Mouse (Mus musculus) liver, postnatal 0 days (tissue): Measurements from ENCODE around the gene 2010003K11Rik. TPM values are rescaled to one million over a fixed set of nuclear protein-coding genes. Genes with fewer than 3 reads are reported as not detected.

ENCODE experiments used
- ATAC-seq: fragments of 200-750 bp; cut with Nextera tagmentation; 2 replicates; pipeline ENCODE4 v1.8.0; 2017; ENCODE audit warnings: mild to moderate bottlenecking, moderate library complexity
- DNase-seq: peaks from one replicate; pipeline ENCODE4 v3.0.0-alpha.2; 2016
- H3K27ac ChIP-seq: fragments of 300-500 bp; sonication (generic); 2 replicates; pipeline ENCODE4 v1.5.1; 2014; ENCODE audit warnings: antibody characterized with exemption, moderate library complexity, mild to moderate bottlenecking, low read depth
- H3K27me3 ChIP-seq: fragments of 300-500 bp; sonication (generic); 2 replicates; pipeline ENCODE4 v1.6.1; 2014; ENCODE audit warnings: low read length, control low read depth, mixed read lengths; ENCODE audit not compliant: insufficient read depth
- H3K36me3 ChIP-seq: fragments of 300-500 bp; sonication (generic); replicated peaks from 2 replicates; pipeline ENCODE4 v1.6.1; 2014; ENCODE audit warnings: mild to moderate bottlenecking, control low read depth, low read length, moderate library complexity, mixed read lengths; ENCODE audit not compliant: insufficient read depth
- H3K4me1 ChIP-seq: fragments of 300-500 bp; sonication (generic); 2 replicates; pipeline ENCODE4 v1.6.1; 2014; ENCODE audit warnings: antibody characterized with exemption, mild to moderate bottlenecking, control low read depth; ENCODE audit not compliant: insufficient read depth
- H3K4me2 ChIP-seq: fragments of 300-500 bp; sonication (generic); 2 replicates; pipeline ENCODE4 v1.6.1; 2014; ENCODE audit warnings: low read depth, mild to moderate bottlenecking, low read length, moderate library complexity, mixed read lengths
- H3K4me3 ChIP-seq: fragments of 300-500 bp; sonication (generic); 2 replicates; pipeline ENCODE4 v1.5.1; 2014; ENCODE audit warnings: low read depth, low read length
- H3K9ac ChIP-seq: fragments of 300-500 bp; sonication (generic); replicated peaks from 2 replicates; pipeline ENCODE4 v1.6.1; 2014; ENCODE audit warnings: mild to moderate bottlenecking, moderate library complexity
- H3K9me3 ChIP-seq: fragments of 300-500 bp; sonication (generic); 2 replicates; pipeline ENCODE4 v1.6.1; 2016; ENCODE audit warnings: mild to moderate bottlenecking, control low read depth, low read length, mixed read lengths
- CTCF ChIP-seq: sonication (generic); IDR thresholded peaks from 2 replicates; pipeline ENCODE4 v1.5.1; 2016; ENCODE audit warnings: antibody characterized with exemption, low read depth
- EP300 ChIP-seq: IDR thresholded peaks from 2 replicates; pipeline ENCODE4 v1.6.1; 2016; ENCODE audit warnings: antibody characterized with exemption, low read depth, mild to moderate bottlenecking
- WGBS: fragments of 180-500 bp; shearing (Covaris S2); extraction: QIAGEN DNeasy Blood & Tissue Kit; methylation state at CpG from one replicate; pipeline ENCODE4 v1.1.7; 2014; ENCODE audit not compliant: insufficient replicate concordance; 5-methylcytosine and 5-hydroxymethylcytosine counted together
- polyA plus RNA-seq: library from polyadenylated mRNA; unstranded; fragments of >200 nt; fragmentation: Nextera tagmentation; extraction: Ambion mirVana; gene quantifications from 2 replicates; pipeline ENCODE4 v1.2.1, GENCODE M21; 2015

Gene 2010003K11Rik
- polyA plus RNA-seq, 1 experiment from 2014 or later, result 5.8 TPM

GRCm38 (mm10) chr19:4494707-4495106, 3.7 kb downstream of the 2010003K11Rik start:
- Histone ChIP-seq H3K27ac (no peak overlapping the region), H3K4me2 (no peak overlapping the region), H3K4me1 (0 out of 2 replicates have a peak, but pooled peaks cover 11% of the 10 kb centered on the region), H3K9ac (no peak overlapping the region), H3K9me3 (no peaks in the 10 kb centered on the region), H3K27me3 (no peaks in the 10 kb centered on the region), H3K4me3 (no peak overlapping the region), H3K36me3 (no peaks in the 10 kb centered on the region)
- no peak for TF ChIP-seq EP300
- TF ChIP-seq CTCF, result no peak
- ATAC-seq (no peak), DNase-seq (no peak)
- 72% methylated on average over 7 of the region's 7 CpGs for WGBS

- ATAC-seq (no peak), DNase-seq (no peak)
- no peak for TF ChIP-seq EP300
- no peak for TF ChIP-seq CTCF
- H3K9ac ChIP-seq, result no peak overlapping the region
- 60% methylated on average over 9 of the region's 9 CpGs for WGBS
- H3K27me3 ChIP-seq, result no peaks in the 10 kb centered on the region
- H3K27ac ChIP-seq, result no peak overlapping the region
- no peak overlapping the region for H3K4me3 ChIP-seq
- H3K9me3 ChIP-seq, result no peaks in the 10 kb centered on the region
- 0 out of 2 replicates have a peak, but pooled peaks cover 8% of the 10 kb centered on the region for H3K4me1 ChIP-seq
- no peaks in the 10 kb centered on the region for H3K36me3 ChIP-seq
- H3K4me2 ChIP-seq, result no peak overlapping the region
Measured at GRCm38 (mm10) chr19:4492526-4493296, 5.7 kb downstream of the 2010003K11Rik start.

GRCm38 (mm10) chr19:4491080-4491695, 7.2 kb downstream of the 2010003K11Rik start:
- DNase-seq, result no peak
- Histone ChIP-seq H3K9me3 (no peaks in the 10 kb centered on the region), H3K4me1 (0 out of 2 replicates have a peak, but pooled peaks cover 2% of the 10 kb centered on the region), H3K27me3 (no peaks in the 10 kb centered on the region), H3K4me3 (no peak overlapping the region), H3K27ac (no peak overlapping the region), H3K36me3 (no peaks in the 10 kb centered on the region), H3K4me2 (no peak overlapping the region), H3K9ac (no peak overlapping the region)
- TF ChIP-seq EP300 (no peak), CTCF (0 out of 2 replicates have a peak, but pooled peaks have one; percentile 2)
- 67% methylated on average over 10 of the region's 10 CpGs for WGBS
- ATAC-seq, result no peak

GRCm38 (mm10) chr19:4487877-4488276, 10.5 kb downstream of the 2010003K11Rik start:
- 73% methylated on average over 2 of the region's 2 CpGs for WGBS
- TF ChIP-seq EP300 (no peak), CTCF (no peak)
- Histone ChIP-seq H3K36me3 (no peaks in the 10 kb centered on the region), H3K9ac (no peak overlapping the region), H3K27ac (no peak overlapping the region), H3K4me1 (0 out of 2 replicates have a peak, but pooled peaks cover 2% of the 10 kb centered on the region), H3K27me3 (no peaks in the 10 kb centered on the region), H3K9me3 (no peaks in the 10 kb centered on the region), H3K4me3 (no peak overlapping the region), H3K4me2 (no peak overlapping the region)
- DNase-seq (no peak), ATAC-seq (no peak)

- H3K9me3 ChIP-seq, result no peaks in the 10 kb centered on the region
- H3K9ac ChIP-seq, result no peak overlapping the region
- H3K4me3 ChIP-seq, result no peak overlapping the region
- H3K4me2 ChIP-seq, result no peak overlapping the region
- H3K36me3 ChIP-seq, result no peaks in the 10 kb centered on the region
- DNase-seq (no peak), ATAC-seq (no peak)
- H3K4me1 ChIP-seq, result no peaks in the 10 kb centered on the region
- H3K27ac ChIP-seq, result no peak overlapping the region
- no peaks in the 10 kb centered on the region for H3K27me3 ChIP-seq
- no peak for TF ChIP-seq EP300
- TF ChIP-seq CTCF, result no peak
- WGBS, result 54% methylated on average over 5 of the region's 5 CpGs
Measured at GRCm38 (mm10) chr19:4485006-4485405, 13.4 kb downstream of the 2010003K11Rik start.

GRCm38 (mm10) chr19:4482111-4482859, 16.1 kb downstream of the 2010003K11Rik start:
- Histone ChIP-seq H3K27ac (no peak overlapping the region), H3K36me3 (no peaks in the 10 kb centered on the region), H3K4me1 (peaks cover 5% of the 10 kb centered on the region), H3K9ac (no peak overlapping the region), H3K27me3 (peaks cover 6% of the 10 kb centered on the region; the same call in 1 of the 2 replicates), H3K4me2 (no peak overlapping the region), H3K4me3 (no peak overlapping the region), H3K9me3 (no peaks in the 10 kb centered on the region)
- DNase-seq, result no peak
- WGBS, result 78% methylated on average over 3 of the region's 3 CpGs
- TF ChIP-seq EP300, result no peak
- TF ChIP-seq CTCF, result no peak
- no peak for ATAC-seq
